Mouse (Mus musculus): ENCODE measurements around the gene Fem1a.

Gene Fem1a

DNA sequence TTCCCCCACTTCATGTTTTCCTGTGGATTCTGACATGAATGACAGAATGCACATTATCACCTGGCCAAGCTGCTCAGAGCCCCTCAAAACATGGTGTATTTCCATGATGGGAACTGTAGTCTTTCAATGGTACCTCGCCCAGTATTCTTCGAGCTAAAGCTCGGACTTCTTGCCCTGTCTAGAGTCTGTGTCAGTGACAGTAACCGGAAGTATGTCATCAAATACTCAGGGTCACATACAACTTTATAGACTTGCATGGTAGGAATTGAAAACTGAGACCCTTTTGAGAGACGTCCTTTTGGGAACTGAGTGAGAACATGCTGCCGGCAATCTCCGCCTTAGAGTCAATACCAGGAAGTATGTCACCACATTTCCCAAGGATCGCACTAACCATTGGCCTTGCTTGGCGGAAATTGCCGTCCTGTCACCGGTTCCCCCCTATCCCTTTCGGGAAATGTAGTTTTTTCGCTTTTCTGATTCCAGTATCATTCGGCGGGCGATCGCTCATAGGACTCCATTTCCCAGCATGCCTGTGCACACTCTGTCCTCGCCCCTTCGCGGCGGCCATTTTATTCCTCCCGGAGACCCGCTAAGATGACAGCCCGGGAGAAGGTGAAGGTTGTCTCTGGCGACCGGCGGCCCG is at the start of gene Fem1a:
Gene Fem1a, plus strand, starts transcription at position 572 of the 643 bp plus-strand sequence.
- peak; percentile 93 for DNase-seq

DNA sequence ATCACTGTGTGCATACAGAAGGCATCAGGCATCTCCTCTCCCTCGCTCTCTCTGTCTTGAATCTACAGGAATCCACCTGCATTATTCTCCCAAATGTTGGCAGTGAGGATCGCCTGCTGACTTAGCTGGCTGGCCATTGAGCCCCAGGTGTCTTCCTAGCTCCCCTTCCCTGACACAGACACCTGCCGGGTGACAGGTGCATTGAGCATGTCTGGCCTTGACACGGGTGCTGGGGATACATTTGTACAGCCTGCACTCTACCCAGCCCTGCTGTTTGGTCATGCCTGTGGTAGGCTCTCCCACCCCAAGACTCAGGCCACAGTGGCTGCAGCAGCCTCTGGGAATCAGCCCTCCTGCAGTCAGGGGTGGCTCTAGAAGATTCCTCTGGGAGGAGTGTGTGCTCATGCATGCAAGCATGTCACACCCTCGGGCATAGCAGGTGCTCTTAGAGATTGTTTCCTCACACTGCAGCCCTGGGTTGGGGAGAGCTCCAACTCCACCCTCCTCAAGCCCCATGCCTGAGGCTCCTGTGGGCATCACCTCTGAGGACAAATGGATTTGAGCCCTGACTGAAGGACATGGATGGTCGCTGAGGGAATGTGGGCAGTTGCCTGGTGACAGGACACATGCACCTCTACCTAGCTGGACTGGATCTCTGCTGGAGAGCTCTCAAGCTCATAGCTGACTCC is 49.5 kb upstream of the Fem1a start:
- DNase-seq: no peak

DNA sequence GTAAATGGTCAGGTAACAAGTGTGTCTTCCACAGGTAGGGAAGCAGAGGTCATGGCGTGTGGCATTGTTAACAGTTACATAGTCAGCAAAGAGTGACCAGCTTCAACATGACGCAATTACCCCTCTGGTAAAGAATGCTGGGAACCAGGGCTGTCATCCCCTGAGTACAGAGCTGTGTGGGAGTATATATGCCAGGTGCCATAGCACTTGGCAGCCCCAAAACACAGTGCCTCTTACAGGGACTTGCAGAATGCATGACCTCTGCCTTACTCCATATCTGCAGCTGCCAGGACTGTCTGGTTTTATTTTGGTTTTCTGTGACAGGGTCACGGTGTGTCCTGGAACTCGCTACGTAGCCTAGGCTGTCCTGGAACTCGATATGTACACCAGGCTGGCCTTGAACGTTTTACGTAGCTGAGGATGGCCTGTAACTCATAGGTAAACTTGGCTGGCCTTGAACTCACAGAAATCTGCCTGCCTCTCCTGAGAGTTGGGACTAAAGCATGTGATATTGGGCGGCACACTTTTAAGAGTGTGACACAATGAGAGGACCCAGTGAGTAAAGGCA is 48.6 kb upstream of the Fem1a start:
- DNase-seq: no peak

DNA sequence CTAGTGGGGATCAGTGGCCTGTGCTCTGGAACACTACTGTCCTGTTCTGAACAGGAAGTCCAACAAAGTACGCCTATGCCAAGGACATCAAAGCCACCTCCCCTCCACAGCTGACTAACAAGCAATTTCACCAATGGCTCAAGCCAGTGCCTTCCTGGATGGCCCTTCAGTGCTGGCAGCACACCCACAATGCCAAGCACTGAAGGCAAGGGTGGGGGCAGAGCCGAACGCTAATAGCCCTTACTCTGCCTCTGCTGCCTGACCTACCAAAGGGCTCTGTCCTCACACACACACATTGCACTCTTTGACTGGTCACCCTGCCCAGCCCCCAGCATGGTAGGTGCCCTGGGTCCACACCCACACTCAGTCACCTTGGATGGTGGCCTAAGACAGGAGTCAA is 47.8 kb upstream of the Fem1a start:
- no peak for DNase-seq

DNA sequence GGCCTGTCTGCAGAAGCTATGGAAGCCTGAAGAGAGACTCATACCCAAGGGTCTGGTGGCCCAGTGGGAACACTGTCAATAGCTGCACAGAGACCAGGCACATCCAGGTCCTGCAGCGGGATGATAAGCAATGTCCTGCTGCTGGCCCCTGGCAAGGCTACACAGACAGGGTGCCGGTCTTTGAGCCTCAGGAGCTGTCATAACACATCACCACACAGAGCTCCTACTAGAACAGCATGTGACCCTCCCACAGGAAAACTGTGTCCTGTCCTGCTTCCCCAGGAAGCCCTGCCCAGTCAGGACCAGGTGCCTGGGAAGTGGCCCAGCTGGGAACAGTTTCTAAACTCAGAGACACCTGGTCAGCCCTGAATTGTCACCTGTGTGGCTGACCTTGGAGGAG is 45.5 kb upstream of the Fem1a start:
- DNase-seq: no peak

DNA sequence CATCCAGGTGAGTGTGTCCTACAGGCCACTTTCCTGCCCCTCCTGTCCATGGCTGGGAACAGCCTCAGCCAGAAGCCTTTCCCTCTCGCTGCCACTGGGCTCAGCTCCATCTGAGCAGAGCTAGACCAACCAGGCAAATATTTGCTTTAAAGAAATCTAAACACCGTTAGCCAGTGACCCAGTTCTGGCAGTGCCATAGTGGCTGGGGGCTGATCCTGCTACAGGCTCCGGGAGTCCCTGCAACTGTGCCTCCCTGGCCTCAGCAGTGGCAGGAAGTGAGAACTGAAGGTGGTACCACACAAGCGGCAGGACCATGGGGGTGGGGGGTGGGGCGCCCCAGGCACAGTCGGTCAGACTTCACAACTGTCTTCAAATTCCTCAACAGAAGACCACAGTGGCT is 43.9 kb upstream of the Fem1a start:
- DNase-seq: no peak

DNA sequence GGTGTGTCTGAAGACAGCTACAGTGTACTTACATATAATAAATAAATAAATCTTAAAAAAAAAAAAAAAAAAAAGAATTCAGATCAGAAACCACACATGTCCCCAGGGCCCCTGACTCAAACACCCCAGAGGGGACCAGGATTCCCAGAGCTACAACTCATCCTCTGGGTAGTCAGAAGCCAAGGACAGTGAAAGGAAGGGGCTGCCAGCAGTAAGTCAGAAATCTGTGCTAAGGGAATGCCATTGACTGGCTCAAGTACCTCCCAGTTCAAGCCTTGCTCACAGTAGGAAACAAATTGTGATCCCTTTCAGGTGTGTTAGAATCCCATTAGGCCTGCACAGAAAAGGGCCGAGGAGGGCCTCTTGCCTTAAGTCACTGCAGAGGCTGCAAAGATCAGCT is 42.4 kb upstream of the Fem1a start:
- DNase-seq: no peak

DNA sequence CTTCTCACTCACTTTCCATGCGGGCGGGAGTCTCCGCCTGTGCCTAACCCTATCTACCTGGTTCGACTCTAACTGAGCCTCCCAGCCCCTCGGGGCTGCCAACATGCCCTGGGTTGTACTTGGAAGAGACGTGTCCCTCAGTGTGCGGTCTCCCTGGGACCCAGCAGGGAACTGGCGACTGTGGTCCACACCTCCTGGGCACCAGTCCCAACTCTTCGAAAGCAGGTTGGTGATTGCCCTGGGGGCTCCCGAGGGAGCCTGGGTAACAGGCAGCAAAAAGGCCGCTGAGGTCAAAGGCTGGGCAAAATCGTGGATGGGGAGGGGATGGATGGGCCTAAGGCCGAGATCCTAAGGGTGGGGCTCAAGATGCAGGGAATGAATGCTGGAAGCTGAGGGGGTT is 38.9 kb upstream of the Fem1a start:
- peak; percentile 45 for DNase-seq

DNA sequence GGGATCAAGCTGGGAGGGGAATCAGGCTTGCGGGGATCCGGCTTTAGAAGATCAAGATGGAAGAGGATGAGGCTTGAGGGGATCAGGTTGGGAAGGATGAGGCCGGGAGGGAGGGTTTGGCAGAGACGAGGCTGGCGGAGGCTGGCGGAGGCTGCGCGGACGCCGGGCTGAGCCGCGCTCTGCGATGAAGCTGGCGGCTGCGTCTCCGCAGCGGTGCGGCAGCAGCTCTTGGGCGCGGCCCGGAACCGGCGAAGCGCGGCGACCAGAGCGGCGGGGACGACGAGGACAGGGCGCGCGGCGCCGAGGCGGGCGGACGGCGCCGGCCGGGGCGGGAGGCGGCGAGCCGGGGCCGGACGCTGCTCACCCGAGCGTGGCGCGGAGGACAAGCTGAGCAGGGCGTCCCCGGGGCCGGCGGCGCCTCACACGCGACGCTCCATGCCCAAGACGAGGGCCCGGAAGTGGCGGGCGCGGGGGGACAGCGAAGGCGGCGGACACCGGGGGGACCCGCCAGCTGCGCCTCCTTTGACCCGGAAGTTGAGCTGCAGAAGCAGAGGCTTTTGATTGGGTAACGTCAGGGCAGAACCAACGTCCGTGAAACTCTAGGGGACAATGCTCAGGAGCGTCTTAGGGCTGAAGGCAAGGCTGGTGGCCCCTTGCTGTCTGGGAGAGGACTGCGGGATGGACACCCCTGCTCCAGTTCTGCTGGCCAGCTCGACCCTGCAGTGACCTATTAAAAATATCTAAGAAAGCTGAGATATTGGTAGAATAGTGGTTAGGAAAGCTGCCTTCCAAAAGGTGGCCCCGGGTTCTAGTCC is 38.0 kb upstream of the Fem1a start, which contains the start of gene Dpp9:
Gene Dpp9, minus strand, starts transcription at position 529 of the 815 bp plus-strand sequence.
- DNase-seq: peak; percentile 90

DNA sequence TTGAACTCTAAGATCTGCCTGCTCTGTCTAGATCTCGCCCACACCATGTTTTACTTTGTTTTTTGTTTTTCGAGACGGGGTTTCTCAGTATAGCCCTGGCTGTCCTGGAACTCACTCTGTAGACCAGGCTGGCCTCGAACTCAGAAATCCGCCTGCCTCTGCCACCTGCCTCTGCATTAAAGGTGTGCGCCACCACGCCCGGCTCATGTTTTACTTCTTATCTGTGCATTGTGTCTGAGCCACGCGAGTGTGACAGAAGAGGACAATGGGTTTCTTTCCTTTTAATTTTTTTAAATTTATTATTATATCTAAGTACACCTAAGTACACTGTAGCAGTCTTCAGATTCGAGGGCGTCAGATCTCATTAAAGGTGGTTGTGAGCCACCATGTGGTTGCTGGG is 37.4 kb upstream of the Fem1a start:
- DNase-seq: no peak

DNA sequence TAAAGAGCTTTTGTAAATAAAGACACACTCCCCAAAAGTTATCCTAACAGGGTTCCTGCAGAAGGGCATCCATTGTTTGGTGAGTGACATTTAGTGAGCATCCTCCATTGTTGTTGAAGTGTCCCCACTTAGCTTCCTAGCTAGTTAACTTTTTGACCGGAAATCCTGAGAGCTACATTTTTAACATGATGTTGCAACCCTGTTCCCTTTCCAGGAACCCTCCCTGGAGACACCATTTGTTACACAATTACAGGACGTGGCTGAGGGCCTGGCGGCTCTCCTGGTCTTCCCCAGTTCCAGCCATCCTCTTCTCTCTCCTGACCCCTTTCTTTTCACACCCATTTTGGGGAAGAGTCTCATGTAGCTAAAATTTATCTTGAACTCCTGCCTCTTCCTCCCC is 36.8 kb upstream of the Fem1a start:
- DNase-seq: no peak

DNA sequence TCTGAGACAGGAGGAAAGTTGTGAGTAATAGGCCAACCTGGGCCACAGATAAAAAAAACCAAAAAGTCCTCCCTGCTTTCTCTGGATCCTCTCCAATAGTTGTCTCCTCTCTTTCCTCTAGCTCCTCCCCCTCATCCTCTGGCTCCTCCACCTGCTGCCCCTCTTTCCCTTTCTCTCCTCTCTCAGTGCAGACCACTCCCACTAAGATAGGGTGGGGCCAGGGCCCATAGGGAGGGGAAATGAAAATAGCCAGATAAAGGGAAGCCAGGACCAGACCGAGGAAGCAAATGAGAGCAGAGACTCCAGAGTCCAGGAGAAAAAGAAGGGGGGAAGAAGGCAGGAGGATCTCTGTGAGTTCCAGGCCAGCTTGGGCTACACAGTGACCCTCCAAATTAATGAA is 31.7 kb upstream of the Fem1a start:
- DNase-seq: no peak

DNA sequence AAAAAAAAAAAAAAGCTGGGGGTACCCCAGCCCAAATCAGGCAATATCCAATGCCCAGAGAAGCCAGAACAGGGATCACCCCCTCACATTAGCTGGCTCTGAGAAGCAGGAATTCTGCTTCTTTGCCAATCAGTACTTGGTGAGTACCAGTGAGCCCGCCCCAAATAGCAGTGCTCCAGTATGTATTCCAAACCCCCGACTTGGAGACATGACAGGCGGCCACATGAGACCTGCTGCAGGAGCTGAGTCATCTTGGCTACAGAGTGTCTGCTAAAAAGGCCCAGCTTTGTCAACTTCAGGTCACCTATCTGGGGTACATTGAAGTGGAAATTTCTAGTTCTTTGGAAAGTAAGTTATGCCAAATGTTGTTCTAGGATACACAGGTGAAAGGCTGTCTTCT is 30.0 kb upstream of the Fem1a start:
- no peak for DNase-seq

DNA sequence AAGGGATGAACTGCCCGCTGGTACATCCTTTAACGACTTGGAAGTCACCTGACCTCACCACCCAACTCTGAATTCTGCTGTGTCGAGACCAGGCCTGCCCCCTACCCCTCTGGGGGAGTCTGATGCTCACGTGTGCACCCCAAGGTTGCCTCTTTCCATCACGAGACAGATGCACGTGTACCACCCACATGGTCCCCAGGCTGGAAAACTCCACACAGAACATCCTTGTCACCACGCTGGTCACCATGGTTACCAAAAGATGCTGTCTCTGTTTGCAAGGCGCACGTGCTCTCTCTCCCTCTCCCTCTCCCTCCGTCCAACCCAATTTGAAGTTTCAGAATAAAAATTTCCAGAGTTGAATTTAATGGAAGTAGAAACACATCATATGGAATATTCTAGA is 26.7 kb upstream of the Fem1a start:
- DNase-seq: no peak

DNA sequence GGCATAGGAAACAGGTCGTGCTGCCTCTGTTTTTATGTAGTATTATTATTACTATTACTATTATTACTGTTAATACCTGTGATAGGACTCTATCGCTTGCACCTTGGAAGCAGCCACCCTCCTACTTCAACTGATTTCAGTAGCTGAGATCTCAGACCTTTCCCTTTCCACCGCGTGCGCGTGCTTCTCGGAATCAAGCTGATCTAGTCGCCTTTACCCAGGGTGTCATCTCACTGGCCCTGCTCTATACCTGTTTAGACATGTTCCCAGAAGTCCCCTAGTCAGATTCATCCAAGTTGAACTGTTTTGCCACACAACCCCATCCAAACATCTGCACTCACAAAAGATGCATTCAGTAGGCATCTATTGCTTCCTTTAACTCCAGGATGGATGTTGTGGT is 23.2 kb upstream of the Fem1a start:
- peak; percentile 34 for DNase-seq

DNA sequence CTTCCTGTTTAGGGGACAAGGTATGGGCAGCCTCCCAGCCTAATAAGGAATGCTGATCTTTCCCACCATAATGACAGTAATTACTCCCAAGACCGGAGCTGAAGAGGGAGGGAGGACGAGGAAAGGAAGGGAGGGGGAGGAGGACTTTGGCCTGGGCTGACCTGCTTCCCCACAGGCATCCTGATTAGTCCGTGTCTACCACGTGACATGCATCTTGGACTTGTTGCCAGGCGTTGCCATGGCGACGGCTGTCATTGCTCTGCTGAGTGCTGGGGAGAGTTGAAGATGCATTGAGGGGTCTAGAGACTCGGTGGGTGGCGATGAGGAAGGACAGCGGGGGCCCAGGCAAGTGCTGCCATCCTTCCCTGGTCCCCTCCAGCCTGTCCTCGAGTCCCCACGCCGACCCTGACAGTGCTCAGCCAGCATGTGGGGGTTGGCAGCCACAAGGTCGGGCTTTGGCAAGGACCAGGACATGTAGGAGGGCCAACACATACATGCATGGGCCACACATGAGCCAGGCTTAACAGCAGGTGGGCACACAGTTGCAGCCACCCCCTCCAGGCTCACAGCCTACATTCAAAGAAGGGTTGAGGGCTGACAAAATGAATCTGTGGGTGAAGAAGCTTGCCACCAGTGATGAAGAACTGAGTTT is 22.7 kb upstream of the Fem1a start:
- peak; percentile 87 for DNase-seq

DNA sequence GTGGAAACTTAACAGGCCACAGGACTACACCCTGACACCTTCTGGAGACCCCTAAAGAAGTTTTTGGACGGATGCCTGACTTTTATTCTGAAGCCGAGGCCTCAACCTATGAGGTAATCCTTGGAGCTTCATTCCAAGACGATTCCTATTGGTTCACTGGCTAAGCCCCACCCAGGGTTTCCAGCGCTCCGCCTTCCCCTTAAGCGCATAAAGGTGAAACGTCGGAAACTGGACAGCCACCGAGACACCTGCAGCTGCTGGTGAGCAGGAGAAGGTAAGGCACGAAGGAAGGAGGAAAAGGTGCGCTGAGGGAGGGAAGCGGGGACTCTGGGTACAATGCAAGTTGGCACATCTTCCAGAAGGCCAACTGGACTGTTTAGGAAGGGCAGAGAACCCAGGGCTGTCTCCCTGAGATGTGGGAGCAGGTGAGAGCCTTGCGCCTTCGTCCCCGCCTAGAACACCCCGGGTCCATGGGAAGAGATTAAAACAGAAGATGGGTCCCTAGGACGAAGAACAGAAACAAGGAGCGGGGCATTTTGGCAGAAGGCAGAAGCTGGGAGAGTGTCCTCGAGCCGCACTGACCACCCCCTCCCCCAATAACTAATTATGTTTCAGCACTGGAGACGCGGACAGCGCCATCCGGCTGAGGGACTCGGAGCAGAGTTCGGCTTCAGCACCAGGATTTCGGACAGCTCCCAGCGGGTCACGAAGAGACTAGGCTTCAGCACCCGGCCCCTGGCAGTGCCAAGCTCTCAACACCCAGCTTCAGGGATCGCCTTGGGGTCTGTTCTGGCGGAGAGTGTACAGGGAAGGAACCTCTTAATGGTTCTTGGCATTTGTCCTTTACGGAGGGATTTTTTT is 14.8 kb upstream of the Fem1a start:
- peak; percentile 87 for DNase-seq

DNA sequence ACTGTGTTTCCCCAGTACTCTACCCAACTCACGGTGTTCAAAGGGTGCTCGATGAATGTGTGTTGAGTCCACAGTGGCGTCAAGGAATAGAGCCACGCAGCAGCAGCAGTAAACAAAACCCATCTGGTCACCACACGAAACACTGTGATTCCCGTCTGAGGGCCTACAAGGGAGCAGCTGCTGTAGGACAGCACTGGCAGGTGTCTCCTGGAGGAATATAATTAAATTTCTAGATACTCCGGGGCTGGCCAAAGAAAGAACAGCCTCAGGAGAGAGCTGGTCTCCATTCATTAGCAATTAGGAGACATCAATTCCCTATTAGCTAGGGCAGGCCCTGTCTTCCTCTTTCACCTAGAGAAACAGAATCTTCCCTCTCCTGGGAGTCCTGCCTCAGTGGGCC is 11.0 kb upstream of the Fem1a start:
- no peak for DNase-seq

DNA sequence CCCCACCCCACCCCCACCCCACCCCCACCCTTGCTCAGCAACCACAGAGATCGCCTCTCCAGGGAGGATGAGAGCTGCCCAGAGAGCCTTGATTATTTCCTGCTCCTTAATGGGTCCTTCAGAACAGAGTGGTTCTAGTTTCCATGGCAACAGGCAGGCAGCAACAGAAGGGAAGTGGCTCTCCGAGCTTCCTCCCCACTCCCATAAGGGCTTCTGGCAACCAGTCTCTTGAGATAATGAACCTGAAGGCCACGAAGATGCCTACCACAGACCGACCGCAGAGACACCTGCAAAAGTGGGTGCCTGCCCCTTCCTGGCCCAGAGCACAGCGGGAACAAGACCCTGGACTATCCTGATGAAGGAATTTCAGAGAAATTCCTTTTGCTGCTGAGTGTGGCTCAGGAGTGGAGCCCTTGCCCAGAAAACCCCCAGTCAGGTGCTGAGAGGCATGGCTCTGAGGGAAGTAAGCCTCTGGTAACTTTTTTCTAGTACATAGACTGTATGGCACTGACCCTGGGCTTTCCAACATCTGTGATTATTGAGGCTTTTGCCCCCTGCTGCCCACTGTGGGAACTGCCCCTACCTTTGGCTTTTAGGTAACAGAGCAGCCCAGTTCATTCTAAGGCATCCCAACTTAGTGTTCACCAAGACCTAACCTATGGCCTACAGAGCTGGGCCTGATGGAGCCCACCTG is 5.3 kb upstream of the Fem1a start:
- no peak for DNase-seq

DNA sequence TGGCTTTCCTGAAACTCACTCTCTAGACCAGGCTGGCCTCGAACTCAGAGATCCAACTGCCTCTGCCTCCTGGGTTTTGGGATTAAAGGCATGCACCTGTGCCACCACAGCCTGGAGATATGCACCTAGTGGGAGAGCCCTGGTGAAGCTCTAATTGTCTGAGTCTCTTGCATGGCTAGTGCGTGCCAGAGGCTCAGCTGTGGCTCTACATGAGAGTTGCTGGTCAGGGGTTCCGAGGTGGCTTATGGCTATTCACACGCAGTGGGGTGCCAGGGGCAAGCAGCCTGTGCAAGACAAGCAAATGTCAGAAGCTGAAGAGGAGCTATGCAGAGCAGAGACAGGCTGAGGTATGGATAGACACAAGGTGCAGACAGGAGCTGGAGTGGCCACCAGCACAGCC is 1.9 kb upstream of the Fem1a start:
- DNase-seq: no peak

DNA sequence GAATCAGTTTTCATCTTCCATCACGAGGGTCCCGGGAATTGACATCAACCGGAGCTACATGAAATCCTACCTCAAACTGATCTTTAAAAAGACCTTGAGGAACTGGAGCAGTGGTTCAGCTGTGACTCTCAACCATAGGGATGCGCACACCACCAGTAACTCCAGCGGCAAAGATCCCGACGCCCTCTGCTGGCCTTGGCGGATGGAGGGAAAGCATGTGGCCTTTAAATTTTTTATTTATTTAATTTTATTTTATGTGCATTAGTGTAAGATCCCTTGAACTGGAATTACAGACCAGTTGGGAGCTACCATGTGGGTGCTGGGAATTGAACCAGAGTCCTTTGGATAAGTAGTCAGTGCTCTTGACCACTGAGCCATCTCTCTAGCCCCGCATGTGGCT is 1.2 kb upstream of the Fem1a start:
- peak; percentile 64 for DNase-seq

DNA sequence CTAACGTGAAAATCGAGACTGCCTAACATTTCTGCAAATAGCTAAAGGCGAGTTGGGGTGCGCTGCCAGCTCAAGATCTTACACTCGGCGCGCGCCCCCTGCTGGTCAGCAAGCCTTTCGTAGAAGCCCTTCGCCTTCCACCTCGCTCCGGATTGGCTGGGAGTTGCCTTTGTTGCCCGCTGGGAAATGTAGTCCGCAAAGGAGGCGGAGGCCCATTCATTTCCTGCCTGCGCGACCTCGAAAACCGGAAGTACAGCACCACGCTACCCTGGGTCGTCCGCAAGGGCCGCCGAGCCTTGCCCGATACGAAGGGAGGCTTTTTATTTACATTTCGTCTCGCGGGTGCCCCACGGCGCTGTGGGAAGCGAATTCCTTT is 759 bp upstream of the Fem1a start:
- peak; percentile 99 for DNase-seq
